Mouse (Mus musculus) stomach, postnatal 0 days (tissue): ENCODE data around the gene Cltrn.

ENCODE experiments used
- CTCF ChIP-seq: IDR thresholded peaks from 2 replicates; pipeline ENCODE4 v1.5.1; 2016; ENCODE audit warnings: antibody characterized with exemption, low read depth, mild to moderate bottlenecking, moderate library complexity
- EP300 ChIP-seq: optimal IDR thresholded peaks from 2 replicates; pipeline ENCODE3; 2016; ENCODE audit warnings: antibody characterized with exemption

GRCm38 (mm10) chrX:164042069-164042468 lies 46.6 kb upstream of the Cltrn start:
- TF ChIP-seq CTCF (no peak), EP300 (no peak)
